Mouse (Mus musculus): ENCODE data around the gene Vamp8. TPM values are rescaled to one million over a fixed set of nuclear protein-coding genes. Genes with fewer than 3 reads are reported as not detected.

Gene Vamp8
- polyA plus RNA-seq, 1 experiment = 57.0 TPM

- no peaks in the 10 kb centered on the region for H3K27me3 ChIP-seq (ENCODE audit: control insufficient read depth, insufficient read depth, low read length)
- DNase-seq = peak; percentile 74
- WGBS = under 1% methylated on average over 71 of the region's 71 CpGs
- peak within 1 kb of the TSS; percentile 68 for H3K27ac ChIP-seq (ENCODE audit: insufficient read depth, low read length)
- peaks cover 10% of the 10 kb centered on the region for H3K4me1 ChIP-seq (ENCODE audit: control insufficient read depth, insufficient read depth, low read length)
- TF ChIP-seq POLR2A (IDR thresholded peaks at IDR 0.05; ENCODE audit: borderline replicate concordance, insufficient read depth, low read length) (0 out of 2 replicates have a peak, but pooled peaks have one; percentile 17), CTCF (IDR thresholded peaks at IDR 0.05; ENCODE audit: borderline replicate concordance, insufficient read depth, low read depth, low read length) (no peak)
- peak within 1 kb of the TSS; percentile 84 for H3K4me3 ChIP-seq (replicated peaks; ENCODE audit: insufficient read depth, low read depth, low read length)
Observed at GRCm38 (mm10) chr6:72355066-72355911, 35.2 kb downstream of the Vamp8 start, which contains the start of gene Tmem150a. Gene Tmem150a (plus strand): TSS chr6:72355447.

GRCm38 (mm10) chr6:72354025-72354424, 36.5 kb downstream of the Vamp8 start:
- Histone ChIP-seq H3K4me3 (replicated peaks; ENCODE audit: insufficient read depth, low read depth, low read length) (no peak overlapping the region), H3K27ac (ENCODE audit: insufficient read depth, low read length) (no peak overlapping the region), H3K4me1 (ENCODE audit: control insufficient read depth, insufficient read depth, low read length) (peaks cover 11% of the 10 kb centered on the region), H3K27me3 (ENCODE audit: control insufficient read depth, insufficient read depth, low read length) (no peaks in the 10 kb centered on the region)
- DNase-seq = no peak
- 75% methylated on average over 1 of the region's 1 CpGs for WGBS
- no peak for TF ChIP-seq POLR2A (IDR thresholded peaks at IDR 0.05; ENCODE audit: borderline replicate concordance, insufficient read depth, low read length)
- TF ChIP-seq CTCF (IDR thresholded peaks at IDR 0.05; ENCODE audit: borderline replicate concordance, insufficient read depth, low read depth, low read length) = no peak

- DNase-seq = no peak
- Histone ChIP-seq H3K27me3 (ENCODE audit: control insufficient read depth, insufficient read depth, low read length) (no peaks in the 10 kb centered on the region), H3K4me1 (ENCODE audit: control insufficient read depth, insufficient read depth, low read length) (peaks cover 20% of the 10 kb centered on the region), H3K4me3 (replicated peaks; ENCODE audit: insufficient read depth, low read depth, low read length) (no peak overlapping the region), H3K27ac (ENCODE audit: insufficient read depth, low read length) (no peak overlapping the region)
- 67% methylated on average over 5 of the region's 5 CpGs for WGBS
- no peak for TF ChIP-seq POLR2A (IDR thresholded peaks at IDR 0.05; ENCODE audit: borderline replicate concordance, insufficient read depth, low read length)
- TF ChIP-seq CTCF (IDR thresholded peaks at IDR 0.05; ENCODE audit: borderline replicate concordance, insufficient read depth, low read depth, low read length) = no peak
Observed at GRCm38 (mm10) chr6:72352636-72353405, 37.7 kb downstream of the Vamp8 start.

- 95% methylated on average over 2 of the region's 2 CpGs for WGBS
- no peak overlapping the region for H3K4me3 ChIP-seq (replicated peaks; ENCODE audit: insufficient read depth, low read depth, low read length)
- no peak for TF ChIP-seq POLR2A (IDR thresholded peaks at IDR 0.05; ENCODE audit: borderline replicate concordance, insufficient read depth, low read length)
- TF ChIP-seq CTCF (IDR thresholded peaks at IDR 0.05; ENCODE audit: borderline replicate concordance, insufficient read depth, low read depth, low read length) = no peak
- H3K27ac ChIP-seq (ENCODE audit: insufficient read depth, low read length) = no peak overlapping the region
- peaks cover 15% of the 10 kb centered on the region for H3K4me1 ChIP-seq (ENCODE audit: control insufficient read depth, insufficient read depth, low read length)
- H3K27me3 ChIP-seq (ENCODE audit: control insufficient read depth, insufficient read depth, low read length) = no peaks in the 10 kb centered on the region
- no peak for DNase-seq
Observed at GRCm38 (mm10) chr6:72350214-72350613, 40.3 kb downstream of the Vamp8 start.

GRCm38 (mm10) chr6:72348411-72348810, 42.1 kb downstream of the Vamp8 start:
- 60% methylated on average over 10 of the region's 10 CpGs for WGBS
- H3K27me3 ChIP-seq (ENCODE audit: control insufficient read depth, insufficient read depth, low read length) = no peaks in the 10 kb centered on the region
- H3K27ac ChIP-seq (ENCODE audit: insufficient read depth, low read length) = no peak overlapping the region
- peaks cover 13% of the 10 kb centered on the region for H3K4me1 ChIP-seq (ENCODE audit: control insufficient read depth, insufficient read depth, low read length)
- TF ChIP-seq POLR2A (IDR thresholded peaks at IDR 0.05; ENCODE audit: borderline replicate concordance, insufficient read depth, low read length) (no peak), CTCF (IDR thresholded peaks at IDR 0.05; ENCODE audit: borderline replicate concordance, insufficient read depth, low read depth, low read length) (no peak)
- DNase-seq = no peak
- peak overlapping the region; percentile 80 for H3K4me3 ChIP-seq (replicated peaks; ENCODE audit: insufficient read depth, low read depth, low read length)

GRCm38 (mm10) chr6:72347166-72347941, 43.1 kb downstream of the Vamp8 start, which contains the start of gene 0610030E20Rik:
Gene 0610030E20Rik (plus strand): TSS chr6:72347317.
- peak; percentile 82 to 85 for DNase-seq
- H3K4me1 ChIP-seq (ENCODE audit: control insufficient read depth, insufficient read depth, low read length) = peaks cover 13% of the 10 kb centered on the region
- peak within 1 kb of the TSS; percentile 80 for H3K4me3 ChIP-seq (replicated peaks; ENCODE audit: insufficient read depth, low read depth, low read length)
- under 1% methylated on average over 71 of the region's 72 CpGs for WGBS
- no peaks in the 10 kb centered on the region for H3K27me3 ChIP-seq (ENCODE audit: control insufficient read depth, insufficient read depth, low read length)
- TF ChIP-seq POLR2A (IDR thresholded peaks at IDR 0.05; ENCODE audit: borderline replicate concordance, insufficient read depth, low read length) (peak; percentile 71; the same call in 1 of the 2 replicates), CTCF (IDR thresholded peaks at IDR 0.05; ENCODE audit: borderline replicate concordance, insufficient read depth, low read depth, low read length) (no peak)
- peak within 1 kb of the TSS; percentile 83 for H3K27ac ChIP-seq (ENCODE audit: insufficient read depth, low read length)

GRCm38 (mm10) chr6:72346261-72346660, 44.2 kb downstream of the Vamp8 start:
- WGBS = 79% methylated on average over 4 of the region's 4 CpGs
- H3K27ac ChIP-seq (ENCODE audit: insufficient read depth, low read length) = no peak overlapping the region

More at GRCm38 (mm10) chr6:72346261-72346660, 44.2 kb downstream of the Vamp8 start:
- H3K4me1 ChIP-seq (ENCODE audit: control insufficient read depth, insufficient read depth, low read length) = peaks cover 13% of the 10 kb centered on the region
- TF ChIP-seq POLR2A (IDR thresholded peaks at IDR 0.05; ENCODE audit: borderline replicate concordance, insufficient read depth, low read length) = no peak
- TF ChIP-seq CTCF (IDR thresholded peaks at IDR 0.05; ENCODE audit: borderline replicate concordance, insufficient read depth, low read depth, low read length) = no peak
- H3K27me3 ChIP-seq (ENCODE audit: control insufficient read depth, insufficient read depth, low read length) = no peaks in the 10 kb centered on the region
- no peak for DNase-seq
- no peak overlapping the region for H3K4me3 ChIP-seq (replicated peaks; ENCODE audit: insufficient read depth, low read depth, low read length)
